ENCODE assay signal across 22 mouse cellular contexts in the genomic region with DNA sequence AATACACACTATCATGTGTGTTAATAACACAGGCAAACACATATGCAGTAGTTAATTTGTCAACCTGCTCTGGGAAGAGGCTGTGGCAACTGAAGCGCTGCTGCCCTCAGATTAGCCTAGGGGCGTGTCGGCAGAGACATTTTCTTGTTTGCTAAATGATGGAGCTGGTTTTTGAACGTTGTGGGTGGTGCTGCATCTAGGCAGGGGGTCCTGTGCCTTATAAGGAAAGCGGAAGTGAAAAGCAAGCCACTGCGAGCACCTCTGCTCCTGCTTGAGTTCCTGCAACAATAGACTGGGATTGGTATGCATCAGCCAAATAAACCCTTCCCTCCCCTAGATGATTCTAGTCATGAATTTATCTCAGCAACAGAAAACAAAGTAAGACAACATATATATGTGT. TPM values are rescaled to one million over a fixed set of nuclear protein-coding genes. Genes with fewer than 3 reads are reported as not detected.
"Had no signal": no experiment of that assay in that cellular context is flagged by ENCODE, and none has a peak within 500 bp of the region (broad histone marks: within the 10 kb centered on the region; RNA-seq: fewer than 3 reads in every experiment).

No protein-coding gene starts in this region.

- H3K27ac ChIP-seq: liver, embryonic 15.5 days; macrophage; midbrain, embryonic 13.5 days; midbrain, embryonic 15.5 days; neural tube, embryonic 12.5 days; stomach, embryonic 15.5 days; stomach, postnatal 0 days had no signal

- DNase-seq: lung, adult 18-20 months; lung, embryonic 14.5 days; lung, postnatal 10 days; right cerebral cortex, postnatal 14 days; thymus, adult 2 months; thymus, postnatal 25 days; thymus, postnatal 4 days had no signal

- H3K9me3 ChIP-seq: liver, embryonic 15.5 days; midbrain, embryonic 13.5 days; midbrain, embryonic 15.5 days; neural tube, embryonic 12.5 days; stomach, embryonic 15.5 days had no signal

- H3K4me3 ChIP-seq: liver, embryonic 15.5 days; midbrain, embryonic 13.5 days; midbrain, embryonic 15.5 days; neural tube, embryonic 12.5 days; stomach, embryonic 15.5 days had no signal

- H3K4me1 ChIP-seq: midbrain, embryonic 13.5 days; midbrain, embryonic 15.5 days; neural tube, embryonic 12.5 days; stomach, embryonic 15.5 days had no signal

- H3K9ac ChIP-seq: liver, embryonic 15.5 days; lung, embryonic 14.5 days; midbrain, embryonic 13.5 days; midbrain, embryonic 15.5 days; neural tube, embryonic 12.5 days; stomach, embryonic 15.5 days had no signal

- H3K4me2 ChIP-seq: liver, embryonic 11.5 days; liver, embryonic 15.5 days; lung, embryonic 14.5 days; midbrain, embryonic 11.5 days; midbrain, embryonic 13.5 days; midbrain, embryonic 15.5 days; neural tube, embryonic 12.5 days; stomach, embryonic 15.5 days had no signal

- ATAC-seq: midbrain, embryonic 13.5 days; midbrain, embryonic 15.5 days had no signal

- H3K27me3 ChIP-seq: liver, embryonic 15.5 days; midbrain, embryonic 13.5 days; midbrain, embryonic 15.5 days; neural tube, embryonic 12.5 days; stomach, embryonic 15.5 days had no signal

- H3K36me3 ChIP-seq: liver, embryonic 15.5 days; midbrain, embryonic 13.5 days; midbrain, embryonic 15.5 days; neural tube, embryonic 12.5 days; stomach, embryonic 15.5 days had no signal

RNA-seq across cellular contexts. Expression of a gene that starts 31.0 kb away (rescaled TPM):
- total RNA-seq: megakaryocyte, adult 5-6 weeks; midbrain, postnatal 0 days; monocyte, adult 5-6 weeks; neutrophil, adult 5-6 weeks had no signal
- polyA plus RNA-seq: lung, embryonic 14.5 days; macrophage; midbrain, embryonic 11.5 days; midbrain, embryonic 15.5 days; stomach, postnatal 0 days; testis, adult 2 months; urinary bladder, adult 2 months had no signal
